Mouse (Mus musculus) kidney, adult 2 months (tissue): ENCODE measurements around the gene Rp9. TPM values are rescaled to one million over a fixed set of nuclear protein-coding genes. Genes with fewer than 3 reads are reported as not detected.

Source experiments
- DNase-seq: peaks from one replicate; pipeline ENCODE4 v3.0.0; 2021
- H3K27ac ChIP-seq: fragments of 200-500 bp; 2 replicates; pipeline ENCODE4 v1.5.1; 2012; ENCODE audit warnings: low read depth, low read length, control low read depth, inconsistent platforms; ENCODE audit not compliant: insufficient read depth
- H3K27me3 ChIP-seq: fragments of 200-500 bp; replicated peaks from 2 replicates; pipeline ENCODE4 v1.6.1; 2012; ENCODE audit warnings: mild to moderate bottlenecking, moderate library complexity, low read length, inconsistent platforms; ENCODE audit not compliant: control insufficient read depth, insufficient read depth
- H3K36me3 ChIP-seq: fragments of 200-500 bp; 2 replicates; pipeline ENCODE4 v1.6.1; 2012; ENCODE audit warnings: mild to moderate bottlenecking, moderate library complexity, low read length, inconsistent platforms; ENCODE audit not compliant: control insufficient read depth, insufficient read depth
- H3K4me1 ChIP-seq: fragments of 200-500 bp; 2 replicates; pipeline ENCODE4 v1.6.1; 2011; ENCODE audit warnings: low read length; ENCODE audit not compliant: control insufficient read depth, insufficient read depth
- H3K4me3 ChIP-seq: fragments of 200-500 bp; 2 replicates; pipeline ENCODE4 v1.5.1; 2011; ENCODE audit warnings: mild to moderate bottlenecking, low read depth, low read length, control low read depth; ENCODE audit not compliant: insufficient read depth
- CTCF ChIP-seq: fragments of 200-500 bp; conservative IDR thresholded peaks from 2 replicates; pipeline ENCODE4 v1.5.1; 2011; ENCODE audit warnings: low read depth, mild to moderate bottlenecking, control low read depth, low read length, moderate library complexity, mixed read lengths; ENCODE audit not compliant: insufficient read depth, insufficient read length
- POLR2A ChIP-seq: fragments of 200-500 bp; IDR thresholded peaks from one replicate; pipeline ENCODE4 v1.6.1; 2011; ENCODE audit warnings: low read depth, low read length, control low read depth
- WGBS: fragments of 180-500 bp; shearing (Covaris S2); methylation state at CpG from one replicate; pipeline ENCODE4 v1.1.7; 2018; 5-methylcytosine and 5-hydroxymethylcytosine counted together
- polyA plus RNA-seq: library from polyadenylated mRNA; depleted of rRNA; stranded (reverse); fragments of >200 nt; gene quantifications from 2 replicates; pipeline ENCODE4 v1.2.3, GENCODE M21; 2012

The Rp9 gene
- polyA plus RNA-seq, 1 experiment, result 56.9 TPM

GRCm38 (mm10) chr9:22495133-22495532 lies 25.6 kb upstream of the Rp9 start:
- peak; percentile 14; the same call in 1 of the 2 replicates for TF ChIP-seq CTCF
- no peak for TF ChIP-seq POLR2A
- no peaks in the 10 kb centered on the region for H3K4me1 ChIP-seq
- WGBS, result 89% methylated on average over 2 of the region's 2 CpGs
- no peaks in the 10 kb centered on the region for H3K27me3 ChIP-seq
- no peaks in the 10 kb centered on the region for H3K36me3 ChIP-seq
- no peak for DNase-seq
- H3K27ac ChIP-seq, result no peak overlapping the region
- H3K4me3 ChIP-seq, result no peak overlapping the region

- TF ChIP-seq POLR2A (no peak), CTCF (peak; percentile 26; the same call in 1 of the 2 replicates)
These were observed 24.8 kb upstream of the Rp9 start for GRCm38 (mm10) chr9:22494203-22494807.

GRCm38 (mm10) chr9:22488963-22489362 lies 19.4 kb upstream of the Rp9 start:
- 64% methylated on average over 9 of the region's 9 CpGs for WGBS
- DNase-seq, result no peak
- TF ChIP-seq POLR2A (no peak), CTCF (no peak)

More at GRCm38 (mm10) chr9:22494203-22494807, 24.8 kb upstream of the Rp9 start:
- Histone ChIP-seq H3K4me3 (no peak overlapping the region), H3K27ac (no peak overlapping the region), H3K36me3 (no peaks in the 10 kb centered on the region), H3K4me1 (no peaks in the 10 kb centered on the region), H3K27me3 (no peaks in the 10 kb centered on the region)
- DNase-seq, result no peak
- WGBS, result 82% methylated on average over 9 of the region's 9 CpGs

GRCm38 (mm10) chr9:22486211-22486610 lies 16.7 kb upstream of the Rp9 start:
- Histone ChIP-seq H3K27ac (no peak overlapping the region), H3K36me3 (no peaks in the 10 kb centered on the region), H3K27me3 (no peaks in the 10 kb centered on the region), H3K4me1 (peaks cover 3% of the 10 kb centered on the region; the same call in 1 of the 2 replicates), H3K4me3 (no peak overlapping the region)
- WGBS, result 89% methylated on average over 7 of the region's 7 CpGs
- no peak for TF ChIP-seq POLR2A
- no peak for TF ChIP-seq CTCF
- DNase-seq, result no peak

More at GRCm38 (mm10) chr9:22488963-22489362, 19.4 kb upstream of the Rp9 start:
- Histone ChIP-seq H3K36me3 (no peaks in the 10 kb centered on the region), H3K4me1 (peaks cover 3% of the 10 kb centered on the region; the same call in 1 of the 2 replicates), H3K27me3 (no peaks in the 10 kb centered on the region), H3K27ac (no peak overlapping the region), H3K4me3 (no peak overlapping the region)

GRCm38 (mm10) chr9:22484562-22485308 lies 15.2 kb upstream of the Rp9 start:
- Histone ChIP-seq H3K27ac (no peak overlapping the region), H3K4me1 (peaks cover 3% of the 10 kb centered on the region; the same call in 1 of the 2 replicates), H3K27me3 (no peaks in the 10 kb centered on the region), H3K4me3 (no peak overlapping the region), H3K36me3 (no peaks in the 10 kb centered on the region)
- WGBS, result 90% methylated on average over 12 of the region's 12 CpGs
- TF ChIP-seq CTCF, result no peak
- no peak for TF ChIP-seq POLR2A
- no peak for DNase-seq

- H3K36me3 ChIP-seq, result no peaks in the 10 kb centered on the region
- no peak overlapping the region for H3K4me3 ChIP-seq
- no peaks in the 10 kb centered on the region for H3K27me3 ChIP-seq
- no peak overlapping the region for H3K27ac ChIP-seq
- H3K4me1 ChIP-seq, result peaks cover 3% of the 10 kb centered on the region; the same call in 1 of the 2 replicates
- 96% methylated on average over 8 of the region's 8 CpGs for WGBS
- DNase-seq, result no peak
- TF ChIP-seq POLR2A (no peak), CTCF (no peak)
These were observed 14.5 kb upstream of the Rp9 start for GRCm38 (mm10) chr9:22483866-22484561.
